Mouse (Mus musculus): ENCODE measurements around the gene Dst. TPM values are rescaled to one million over a fixed set of nuclear protein-coding genes. Genes with fewer than 3 reads are reported as not detected.

The Dst gene
- polyA plus RNA-seq, 1 experiment from 2014 or later, result 17.9 TPM

GRCm38 (mm10) chr1:33931791-33932190 is 23.8 kb downstream of the Dst start:
- no peak overlapping the region for H3K4me3 ChIP-seq
- H3K27ac ChIP-seq (replicated peaks), result no peak overlapping the region
- ATAC-seq (ENCODE audit: extremely low read depth, insufficient number of reproducible peaks, low FRiP score, low TSS enrichment), result no peak
- 83% methylated on average over 8 of the region's 8 CpGs for WGBS
- no peaks in the 10 kb centered on the region for H3K27me3 ChIP-seq (replicated peaks)
- H3K4me1 ChIP-seq, result peaks cover 5% of the 10 kb centered on the region; the same call in 1 of the 2 replicates
- H3K9me3 ChIP-seq, result no peaks in the 10 kb centered on the region
- no peak overlapping the region for H3K4me2 ChIP-seq
- H3K9ac ChIP-seq, result no peak overlapping the region
- no peaks in the 10 kb centered on the region for H3K36me3 ChIP-seq

- no peak for ATAC-seq (ENCODE audit: extremely low read depth, insufficient number of reproducible peaks, low FRiP score, low TSS enrichment)
- peaks cover 5% of the 10 kb centered on the region; the same call in 1 of the 2 replicates for H3K4me1 ChIP-seq
- H3K9ac ChIP-seq, result no peak overlapping the region
- no peaks in the 10 kb centered on the region for H3K27me3 ChIP-seq (replicated peaks)
- H3K4me2 ChIP-seq, result no peak overlapping the region
- no peaks in the 10 kb centered on the region for H3K9me3 ChIP-seq
- H3K4me3 ChIP-seq, result no peak overlapping the region
- WGBS, result 78% methylated on average over 3 of the region's 3 CpGs
- no peak overlapping the region for H3K27ac ChIP-seq (replicated peaks)
- no peaks in the 10 kb centered on the region for H3K36me3 ChIP-seq
Observed at GRCm38 (mm10) chr1:33932196-33932595, 24.2 kb downstream of the Dst start.

GRCm38 (mm10) chr1:33932845-33933499 is 24.9 kb downstream of the Dst start:
- no peak overlapping the region for H3K27ac ChIP-seq (replicated peaks)

GRCm38 (mm10) chr1:33935946-33936345 is 27.9 kb downstream of the Dst start:
- Histone ChIP-seq H3K4me2 (no peak overlapping the region), H3K9me3 (no peaks in the 10 kb centered on the region), H3K36me3 (no peaks in the 10 kb centered on the region), H3K4me3 (no peak overlapping the region), H3K4me1 (peaks cover 10% of the 10 kb centered on the region; the same call in 1 of the 2 replicates), H3K27me3 (replicated peaks) (no peaks in the 10 kb centered on the region), H3K9ac (no peak overlapping the region), H3K27ac (replicated peaks) (no peak overlapping the region)
- no peak for ATAC-seq (ENCODE audit: extremely low read depth, insufficient number of reproducible peaks, low FRiP score, low TSS enrichment)
- WGBS, result 69% methylated on average over 3 of the region's 3 CpGs

More at GRCm38 (mm10) chr1:33932845-33933499, 24.9 kb downstream of the Dst start:
- H3K4me2 ChIP-seq, result no peak overlapping the region
- H3K36me3 ChIP-seq, result no peaks in the 10 kb centered on the region
- H3K4me3 ChIP-seq, result no peak overlapping the region
- no peak for ATAC-seq (ENCODE audit: extremely low read depth, insufficient number of reproducible peaks, low FRiP score, low TSS enrichment)
- H3K9me3 ChIP-seq, result no peaks in the 10 kb centered on the region
- H3K9ac ChIP-seq, result no peak overlapping the region
- no peaks in the 10 kb centered on the region for H3K27me3 ChIP-seq (replicated peaks)
- H3K4me1 ChIP-seq, result peaks cover 5% of the 10 kb centered on the region; the same call in 1 of the 2 replicates
- WGBS, result 69% methylated on average over 14 of the region's 14 CpGs

GRCm38 (mm10) chr1:33939828-33940227 is 31.8 kb downstream of the Dst start:
- no peak overlapping the region for H3K27ac ChIP-seq (replicated peaks)
- no peak overlapping the region for H3K4me3 ChIP-seq
- H3K4me1 ChIP-seq, result peaks cover 13% of the 10 kb centered on the region
- no peaks in the 10 kb centered on the region for H3K36me3 ChIP-seq
- no peak for ATAC-seq (ENCODE audit: extremely low read depth, insufficient number of reproducible peaks, low FRiP score, low TSS enrichment)
- no peak overlapping the region for H3K4me2 ChIP-seq
- H3K9ac ChIP-seq, result no peak overlapping the region
- WGBS, result 63% methylated on average over 5 of the region's 5 CpGs
- H3K27me3 ChIP-seq (replicated peaks), result no peaks in the 10 kb centered on the region
- H3K9me3 ChIP-seq, result no peaks in the 10 kb centered on the region

GRCm38 (mm10) chr1:33940364-33940928 is 32.4 kb downstream of the Dst start:
- H3K36me3 ChIP-seq, result no peaks in the 10 kb centered on the region
- H3K4me1 ChIP-seq, result peaks cover 19% of the 10 kb centered on the region
- no peak for ATAC-seq (ENCODE audit: extremely low read depth, insufficient number of reproducible peaks, low FRiP score, low TSS enrichment)
- no peaks in the 10 kb centered on the region for H3K9me3 ChIP-seq
- no peak overlapping the region for H3K27ac ChIP-seq (replicated peaks)
- no peak overlapping the region for H3K4me2 ChIP-seq
- H3K27me3 ChIP-seq (replicated peaks), result no peaks in the 10 kb centered on the region
- WGBS, result 75% methylated on average over 11 of the region's 11 CpGs
- H3K9ac ChIP-seq, result no peak overlapping the region
- no peak overlapping the region for H3K4me3 ChIP-seq

- H3K27me3 ChIP-seq (replicated peaks), result no peaks in the 10 kb centered on the region
- ATAC-seq (ENCODE audit: extremely low read depth, insufficient number of reproducible peaks, low FRiP score, low TSS enrichment), result no peak
- H3K4me3 ChIP-seq, result no peak overlapping the region
- H3K9me3 ChIP-seq, result no peaks in the 10 kb centered on the region
- no peak overlapping the region for H3K4me2 ChIP-seq
- H3K9ac ChIP-seq, result no peak overlapping the region
- no peak overlapping the region for H3K27ac ChIP-seq (replicated peaks)
- 87% methylated on average over 8 of the region's 8 CpGs for WGBS
- H3K4me1 ChIP-seq, result peaks cover 35% of the 10 kb centered on the region
- no peaks in the 10 kb centered on the region for H3K36me3 ChIP-seq
Observed at GRCm38 (mm10) chr1:33942638-33943037, 34.6 kb downstream of the Dst start.

- WGBS, result 80% methylated on average over 2 of the region's 2 CpGs
Observed at GRCm38 (mm10) chr1:33943943-33944342, 35.9 kb downstream of the Dst start.

GRCm38 (mm10) chr1:33944977-33945750 is 37.1 kb downstream of the Dst start:
- Histone ChIP-seq H3K9me3 (no peaks in the 10 kb centered on the region), H3K9ac (peak overlapping the region; percentile 64), H3K27ac (replicated peaks) (peak overlapping the region; percentile 86), H3K4me2 (peak overlapping the region; percentile 65), H3K4me1 (peaks cover 34% of the 10 kb centered on the region), H3K27me3 (replicated peaks) (no peaks in the 10 kb centered on the region), H3K36me3 (no peaks in the 10 kb centered on the region), H3K4me3 (peak overlapping the region; percentile 41)
- 21% methylated on average over 17 of the region's 17 CpGs for WGBS
- ATAC-seq (ENCODE audit: extremely low read depth, insufficient number of reproducible peaks, low FRiP score, low TSS enrichment), result peak; percentile 74; the same call in 1 of the 2 replicates

More at GRCm38 (mm10) chr1:33943943-33944342, 35.9 kb downstream of the Dst start:
- no peak overlapping the region for H3K4me2 ChIP-seq
- no peak for ATAC-seq (ENCODE audit: extremely low read depth, insufficient number of reproducible peaks, low FRiP score, low TSS enrichment)
- no peaks in the 10 kb centered on the region for H3K27me3 ChIP-seq (replicated peaks)
- no peak overlapping the region for H3K4me3 ChIP-seq
- H3K27ac ChIP-seq (replicated peaks), result no peak overlapping the region
- H3K4me1 ChIP-seq, result peaks cover 38% of the 10 kb centered on the region
- H3K36me3 ChIP-seq, result no peaks in the 10 kb centered on the region
- H3K9me3 ChIP-seq, result no peaks in the 10 kb centered on the region
- H3K9ac ChIP-seq, result no peak overlapping the region

GRCm38 (mm10) chr1:33945756-33946155 is 37.7 kb downstream of the Dst start:
- H3K4me2 ChIP-seq, result no peak overlapping the region
- no peak for ATAC-seq (ENCODE audit: extremely low read depth, insufficient number of reproducible peaks, low FRiP score, low TSS enrichment)
- no peak overlapping the region for H3K4me3 ChIP-seq
- no peaks in the 10 kb centered on the region for H3K27me3 ChIP-seq (replicated peaks)
- 73% methylated on average over 6 of the region's 6 CpGs for WGBS
- no peaks in the 10 kb centered on the region for H3K36me3 ChIP-seq
- peak overlapping the region; percentile 86 for H3K27ac ChIP-seq (replicated peaks)
- H3K4me1 ChIP-seq, result peaks cover 34% of the 10 kb centered on the region
- H3K9ac ChIP-seq, result peak overlapping the region; percentile 64; the same call in 1 of the 2 replicates
- no peaks in the 10 kb centered on the region for H3K9me3 ChIP-seq

GRCm38 (mm10) chr1:33946601-33947395 is 38.8 kb downstream of the Dst start:
- Histone ChIP-seq H3K4me3 (no peak overlapping the region), H3K4me1 (peaks cover 34% of the 10 kb centered on the region), H3K27ac (replicated peaks) (peak overlapping the region; percentile 86), H3K27me3 (replicated peaks) (no peaks in the 10 kb centered on the region), H3K36me3 (no peaks in the 10 kb centered on the region), H3K4me2 (no peak overlapping the region), H3K9me3 (no peaks in the 10 kb centered on the region), H3K9ac (peak overlapping the region; percentile 47)
- 57% methylated on average over 12 of the region's 12 CpGs for WGBS
- ATAC-seq (ENCODE audit: extremely low read depth, insufficient number of reproducible peaks, low FRiP score, low TSS enrichment), result no peak

Data from heart, embryonic 13.5 days (tissue).